Mouse (Mus musculus) small intestine, adult 2 months (tissue): ENCODE measurements around the gene Xlr5a. TPM values are rescaled to one million over a fixed set of nuclear protein-coding genes. Genes with fewer than 3 reads are reported as not detected.
"Not testable (repeated sequence)": the region's sequence is repeated elsewhere in the genome, so short reads cannot be mapped to it uniquely, and the experiment has no call there.

Experiments used
- H3K27ac ChIP-seq: fragments of 200-500 bp; 2 replicates; pipeline ENCODE4 v1.5.1; 2012; ENCODE audit warnings: low read depth, low read length, control low read depth, inconsistent platforms; ENCODE audit not compliant: insufficient read depth
- H3K27me3 ChIP-seq: fragments of 200-500 bp; 2 replicates; pipeline ENCODE4 v1.6.1; 2012; ENCODE audit warnings: mild to moderate bottlenecking, moderate library complexity, low read length, inconsistent platforms; ENCODE audit not compliant: control insufficient read depth, insufficient read depth
- H3K36me3 ChIP-seq: fragments of 200-500 bp; 2 replicates; pipeline ENCODE4 v1.6.1; 2012; ENCODE audit warnings: mild to moderate bottlenecking, low read length, control low read depth, inconsistent platforms; ENCODE audit not compliant: control insufficient read depth, insufficient read depth
- H3K4me1 ChIP-seq: fragments of 200-500 bp; 2 replicates; pipeline ENCODE4 v1.6.1; 2012; ENCODE audit warnings: low read length, inconsistent platforms, mixed read lengths; ENCODE audit not compliant: control insufficient read depth, insufficient read depth, insufficient read length
- H3K4me3 ChIP-seq: fragments of 200-500 bp; 2 replicates; pipeline ENCODE4 v1.5.1; 2012; ENCODE audit warnings: low read depth, mild to moderate bottlenecking, control low read depth, inconsistent platforms, low read length, moderate library complexity
- CTCF ChIP-seq: fragments of 200-500 bp; IDR thresholded peaks from 2 replicates; pipeline ENCODE4 v1.5.1; 2012; ENCODE audit warnings: low read depth, mild to moderate bottlenecking, control low read depth, inconsistent platforms, low read length, moderate library complexity, mixed read lengths; ENCODE audit not compliant: insufficient replicate concordance, insufficient read length; ENCODE audit errors: extremely low read depth
- POLR2A ChIP-seq: fragments of 200-500 bp; IDR thresholded peaks from 2 replicates; pipeline ENCODE4 v1.6.1; 2012; ENCODE audit warnings: low read depth, mild to moderate bottlenecking, control low read depth, inconsistent platforms, low read length, moderate library complexity
- WGBS: fragments of 180-500 bp; shearing (Covaris S2); methylation state at CpG from one replicate; pipeline ENCODE4 v1.1.7; 2018; 5-methylcytosine and 5-hydroxymethylcytosine counted together
- polyA plus RNA-seq: library from polyadenylated mRNA; depleted of rRNA; stranded (reverse); fragments of >200 nt; gene quantifications from 2 replicates; pipeline ENCODE4 v1.2.3, GENCODE M21; 2012

Xlr5a gene
- polyA plus RNA-seq, 1 experiment, result not detected

GRCm38 (mm10) chrX:73227914-73228605 lies 64.7 kb downstream of the Xlr5a start, which contains the start of gene F8a:
F8a (plus strand) TSS chrX:73228291.
- Histone ChIP-seq H3K27ac (peak within 1 kb of the TSS; percentile 90), H3K36me3 (no peaks in the 10 kb centered on the region), H3K27me3 (no peaks in the 10 kb centered on the region), H3K4me1 (peaks cover 2% of the 10 kb centered on the region; the same call in 1 of the 2 replicates), H3K4me3 (peak within 1 kb of the TSS; percentile 83)
- 11% methylated on average over 39 of the region's 39 CpGs for WGBS
- no peak for TF ChIP-seq CTCF
- TF ChIP-seq POLR2A, result peak; percentile 78; the same call in 1 of the 2 replicates

GRCm38 (mm10) chrX:73225365-73225764 lies 67.4 kb downstream of the Xlr5a start:
- 54% methylated on average over 1 of the region's 1 CpGs for WGBS
- Histone ChIP-seq H3K27me3 (no peaks in the 10 kb centered on the region), H3K4me3 (no peak overlapping the region), H3K27ac (no peak overlapping the region), H3K4me1 (peaks cover 2% of the 10 kb centered on the region; the same call in 1 of the 2 replicates), H3K36me3 (no peaks in the 10 kb centered on the region)
- TF ChIP-seq CTCF (no peak), POLR2A (no peak)

GRCm38 (mm10) chrX:73213819-73214564 lies 78.8 kb downstream of the Xlr5a start, which contains the start of gene Xlr4b:
Xlr4b (plus strand) TSS chrX:73214333.
- 83% methylated on average over 18 of the region's 19 CpGs for WGBS
- not testable (repeated sequence) for H3K4me3 ChIP-seq, H3K27me3 ChIP-seq, H3K36me3 ChIP-seq, H3K27ac ChIP-seq, H3K4me1 ChIP-seq

DNA sequence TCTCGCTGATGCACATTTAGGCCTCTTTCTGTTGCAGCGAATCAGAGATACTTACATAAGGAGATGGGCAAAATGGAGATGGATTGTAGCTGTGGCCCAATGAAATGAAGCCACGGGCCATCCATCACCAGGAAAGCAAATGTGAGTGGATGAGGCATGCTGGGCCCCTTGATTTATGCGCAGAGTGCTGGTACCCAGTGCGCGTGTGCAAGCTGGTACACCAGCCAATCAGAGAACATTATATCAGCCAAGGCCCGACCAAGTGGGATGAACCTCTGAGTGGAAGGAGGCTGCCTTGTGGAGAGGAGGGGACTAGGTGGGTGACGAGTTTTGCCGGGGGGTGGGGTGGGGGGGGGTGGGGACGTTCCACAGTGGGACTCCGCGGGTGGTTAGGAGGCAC lies 100.8 kb downstream of the Xlr5a start, which contains the start of gene Xlr3b:
Gene Xlr3b, plus strand, starts transcription at position 274 of the 400 bp plus-strand sequence.
- not testable (repeated sequence) for H3K4me3 ChIP-seq, H3K27ac ChIP-seq
- WGBS, result 84% methylated on average over 11 of the region's 12 CpGs

GRCm38 (mm10) chrX:73176889-73177288 lies 115.9 kb downstream of the Xlr5a start, which contains the start of gene Spin2d:
Spin2d (minus strand) TSS chrX:73176989.
- not testable (repeated sequence) for H3K4me1 ChIP-seq, H3K27ac ChIP-seq, H3K27me3 ChIP-seq, H3K36me3 ChIP-seq, H3K4me3 ChIP-seq
- 73% methylated on average over 6 of the region's 15 CpGs for WGBS

More for the DNA sequence above, 100.8 kb downstream of the Xlr5a start, which contains the start of gene Xlr3b:
- not testable (repeated sequence) for H3K4me1 ChIP-seq, H3K27me3 ChIP-seq, H3K36me3 ChIP-seq

GRCm38 (mm10) chrX:73149350-73149749 lies 143.4 kb downstream of the Xlr5a start, which contains the start of gene DXBay18:
DXBay18 (minus strand) TSS chrX:73149450.
- not testable (repeated sequence) for H3K27ac ChIP-seq, H3K27me3 ChIP-seq, H3K4me3 ChIP-seq, H3K4me1 ChIP-seq, H3K36me3 ChIP-seq
- WGBS, result no CpG with 5 or more reads among the region's 7 CpGs

DNA sequence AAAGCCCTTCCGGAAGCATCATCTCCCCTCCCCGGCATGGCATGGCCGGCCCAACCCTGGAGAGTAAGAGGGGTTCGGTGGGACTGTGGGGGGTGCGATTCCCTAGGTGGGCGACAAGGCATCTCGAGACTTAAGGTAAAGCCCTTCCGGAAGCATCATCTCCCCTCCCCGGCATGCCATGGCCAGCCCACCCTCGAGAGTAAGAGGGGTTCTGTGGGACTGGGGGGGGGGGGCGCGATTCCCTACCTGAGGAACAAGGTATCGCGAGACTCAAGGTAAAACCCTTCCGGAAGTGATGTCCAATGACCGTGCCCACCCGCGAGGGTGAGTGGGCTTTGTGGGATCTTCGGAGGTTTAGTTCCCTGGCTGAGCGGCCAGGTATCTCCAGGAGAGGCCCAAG lies 144.3 kb downstream of the Xlr5a start, which contains the start of gene Xlr5b:
Gene Xlr5b, plus strand, starts transcription at position 301 of the 400 bp plus-strand sequence.
- H3K27ac ChIP-seq, H3K36me3 ChIP-seq, H3K4me1 ChIP-seq, H3K4me3 ChIP-seq, H3K27me3 ChIP-seq: not testable (repeated sequence)
- no CpG with 5 or more reads among the region's 20 CpGs for WGBS

DNA sequence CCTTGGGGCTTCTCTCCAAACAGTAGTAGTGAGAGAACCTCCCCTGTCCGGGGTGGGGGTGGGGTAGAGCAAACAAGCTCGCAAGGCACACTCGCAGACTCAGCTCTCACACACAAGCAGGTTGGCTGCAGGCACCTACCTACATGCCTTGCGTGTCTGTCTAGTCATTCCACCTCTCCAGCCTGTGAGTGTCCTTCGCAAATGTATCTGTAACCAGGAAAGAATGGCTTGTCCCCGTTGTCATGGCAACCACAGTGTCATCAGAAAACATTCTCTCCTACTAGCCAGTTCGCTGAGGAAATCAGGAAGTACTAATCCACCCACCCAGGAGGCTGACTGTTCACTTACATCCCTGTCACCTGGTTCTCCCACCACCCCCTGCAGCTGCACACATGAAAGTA lies 149.6 kb downstream of the Xlr5a start:
- H3K27ac ChIP-seq, H3K27me3 ChIP-seq, H3K4me3 ChIP-seq, H3K4me1 ChIP-seq, H3K36me3 ChIP-seq: not testable (repeated sequence)
- WGBS, result no CpG with 5 or more reads among the region's 7 CpGs

- H3K27ac ChIP-seq, H3K27me3 ChIP-seq, H3K4me1 ChIP-seq, H3K36me3 ChIP-seq, H3K4me3 ChIP-seq: not testable (repeated sequence)
- WGBS, result no CpG with 5 or more reads among the region's 12 CpGs
Observed at GRCm38 (mm10) chrX:73122859-73123829, 169.6 kb downstream of the Xlr5a start.

- not testable (repeated sequence) for H3K36me3 ChIP-seq, H3K27me3 ChIP-seq, H3K4me3 ChIP-seq, H3K27ac ChIP-seq, H3K4me1 ChIP-seq
- no CpG with 5 or more reads among the region's 7 CpGs for WGBS
Observed at GRCm38 (mm10) chrX:73116747-73117146, 176.0 kb downstream of the Xlr5a start, which contains the start of gene Gm14685. Gm14685 (plus strand) TSS chrX:73117047.
